9 mouse cellular contexts compared by ENCODE assay signal in the genomic region with DNA sequence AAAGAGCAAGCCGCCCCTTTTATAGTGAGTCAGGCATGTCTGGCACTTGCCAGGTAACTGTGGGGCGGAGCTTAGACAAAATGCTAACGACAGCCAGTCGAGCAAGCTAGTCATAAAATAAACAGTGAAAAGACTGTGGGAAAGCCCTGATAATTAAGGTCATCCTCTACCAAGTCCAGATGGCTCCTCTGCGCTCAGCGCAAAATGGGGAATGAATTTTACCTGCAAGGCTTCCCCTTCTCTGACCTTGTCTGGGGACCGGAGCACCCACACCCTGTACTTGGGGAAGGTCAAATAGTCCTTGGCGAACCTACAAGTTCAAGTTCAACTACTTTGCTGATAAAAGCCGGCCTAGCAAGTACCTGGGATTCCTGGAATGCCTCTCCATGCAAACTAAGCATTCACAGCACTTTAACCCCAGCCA. TPM values are rescaled to one million over a fixed set of nuclear protein-coding genes. Genes with fewer than 3 reads are reported as not detected.
A peak's percentile ranks its signal among the peaks of the same experiment; 100 is the strongest.
DNase-seq lines count a peak whose midpoint lies in the region; ATAC-seq lines count a peak whose summit lies in the region.
"Had no signal": no experiment of that assay in that cellular context is flagged by ENCODE, and none has a peak within 500 bp of the region (broad histone marks: within the 10 kb centered on the region; RNA-seq: fewer than 3 reads in every experiment).

No protein-coding gene starts in this region.

- 82% methylated on average over 9 of the region's 9 CpGs for WGBS in forebrain, embryonic 15.5 days

- no peak overlapping the region for H3K27ac ChIP-seq in forebrain, embryonic 15.5 days (replicated peaks)
- H3K27ac ChIP-seq: midbrain, embryonic 10.5 days had no signal

- no peaks in the 10 kb centered on the region for H3K9me3 ChIP-seq in forebrain, embryonic 15.5 days
- H3K9me3 ChIP-seq: limb, embryonic 12.5 days; midbrain, embryonic 10.5 days had no signal

- H3K4me3 ChIP-seq in forebrain, embryonic 15.5 days = no peak overlapping the region
- H3K4me3 ChIP-seq: limb, embryonic 12.5 days; midbrain, embryonic 10.5 days had no signal

- H3K4me1 ChIP-seq in forebrain, embryonic 15.5 days = peaks cover 24% of the 10 kb centered on the region

- no peaks in the 10 kb centered on the region for H3K27me3 ChIP-seq in forebrain, embryonic 15.5 days
- H3K27me3 ChIP-seq: limb, embryonic 12.5 days had no signal

- no peak overlapping the region for H3K4me2 ChIP-seq in forebrain, embryonic 15.5 days (replicated peaks)
- H3K4me2 ChIP-seq: limb, embryonic 12.5 days had no signal

- intact Hi-C loops in left cerebral cortex, postnatal 4 days (cut with DNase I) = no loop called here

- no peak for ATAC-seq in forebrain, embryonic 15.5 days (replicated peaks)

- DNase-seq in ovary, adult 18-20 months (ENCODE audit: low spot score) = peak; percentile 2
- DNase-seq in ovary, postnatal 10 days (ENCODE audit: low spot score) = no peak
- DNase-seq in kidney, adult 8-10 months = peak; percentile 72 to 73
- DNase-seq in lung, postnatal 14 days = peak; percentile 32
- no peak for DNase-seq in thymus, postnatal 14 days
- DNase-seq in left cerebral cortex, postnatal 4 days = no peak

- no peak overlapping the region for H3K9ac ChIP-seq in forebrain, embryonic 15.5 days (replicated peaks)
- H3K9ac ChIP-seq: limb, embryonic 12.5 days had no signal

- no peaks in the 10 kb centered on the region for H3K36me3 ChIP-seq in forebrain, embryonic 15.5 days
- H3K36me3 ChIP-seq: limb, embryonic 12.5 days; midbrain, embryonic 10.5 days had no signal

RNA-seq across cellular contexts. Expression of a gene that starts 44.6 kb away (rescaled TPM):
- polyA plus RNA-seq in forebrain, embryonic 15.5 days (2015; fragmentation: Nextera tagmentation; extraction: Ambion mirVana) = 19.9 and 22.0 TPM in 2 replicates
- 10 to 100 TPM; 11.6 to 12.6 TPM for total RNA-seq in left cerebral cortex, postnatal 4 days (2021)

Comparison
In these comparisons a context has a peak if more than half of its experiments do, and no peak if none do; other contexts are left out.
1. DNase-seq: peak in ovary, adult 18-20 months (single experiment), kidney, adult 8-10 months (2 of 2) and lung, postnatal 14 days (single experiment); none in ovary, postnatal 10 days (single experiment), thymus, postnatal 14 days (single experiment) and left cerebral cortex, postnatal 4 days (single experiment).